In the genomic region with DNA sequence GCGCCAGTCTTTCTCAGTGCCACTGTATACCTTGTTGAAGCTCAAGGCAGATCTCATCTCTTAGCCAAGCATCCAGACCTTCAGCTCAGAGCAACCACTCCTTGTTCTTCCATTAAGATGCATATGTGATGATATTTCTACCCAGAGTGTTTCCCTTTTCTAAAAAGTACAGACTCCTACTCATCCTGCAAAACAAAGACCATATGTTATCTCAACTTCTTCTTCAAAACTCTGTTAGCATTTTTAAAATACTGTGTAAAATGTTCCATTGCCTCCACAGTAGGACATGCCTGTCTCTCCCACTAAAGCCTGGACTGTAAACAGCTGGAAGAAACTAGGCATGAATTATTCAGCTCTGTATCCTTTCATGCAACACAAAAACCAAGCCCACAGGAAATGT, we compare ENCODE assay signal across 13 mouse cellular contexts.
"Had no signal": no experiment of that assay in that cellular context is flagged by ENCODE, and none has a peak within 500 bp of the region (broad histone marks: within the 10 kb centered on the region; RNA-seq: fewer than 3 reads in every experiment).

No protein-coding gene starts in this region.

- ATAC-seq: hindbrain, postnatal 0 days; intestine, embryonic 16.5 days; liver, postnatal 0 days; midbrain, embryonic 16.5 days had no signal

- H3K4me1 ChIP-seq: liver, embryonic 13.5 days; neural tube, embryonic 13.5 days had no signal

- H3K9me3 ChIP-seq: limb, embryonic 12.5 days; liver, embryonic 13.5 days; midbrain, embryonic 12.5 days; neural tube, embryonic 13.5 days had no signal

- H3K27me3 ChIP-seq: liver, embryonic 13.5 days; midbrain, embryonic 12.5 days; neural tube, embryonic 13.5 days had no signal

- H3K4me2 ChIP-seq: limb, embryonic 12.5 days; liver, embryonic 13.5 days; midbrain, embryonic 12.5 days; neural tube, embryonic 13.5 days had no signal

- H3K4me3 ChIP-seq: limb, embryonic 12.5 days; liver, embryonic 13.5 days; midbrain, embryonic 12.5 days; neural tube, embryonic 13.5 days had no signal

- H3K27ac ChIP-seq: hindbrain, postnatal 0 days; limb, embryonic 12.5 days; liver, embryonic 13.5 days; midbrain, embryonic 12.5 days; neural tube, embryonic 13.5 days had no signal

- DNase-seq: layer of hippocampus, postnatal 36 days; liver; liver, embryonic 13.5 days; liver, postnatal 0 days; retina, postnatal 1 day; right cerebral cortex, postnatal 14 days; thymus, postnatal 4 days had no signal

- H3K9ac ChIP-seq: limb, embryonic 12.5 days; liver, embryonic 13.5 days; liver, postnatal 0 days; midbrain, embryonic 12.5 days; neural tube, embryonic 13.5 days had no signal

- H3K36me3 ChIP-seq: limb, embryonic 12.5 days; liver, embryonic 13.5 days; midbrain, embryonic 12.5 days; neural tube, embryonic 13.5 days had no signal
